Mouse (Mus musculus): ENCODE measurements at regions not wholly inside any gene's neighbourhood (a gene's known extent, or its start where the extent isn't known, plus 50 kb on each side); places are given as distances from the start of the nearest gene placed in this dataset.

DNA sequence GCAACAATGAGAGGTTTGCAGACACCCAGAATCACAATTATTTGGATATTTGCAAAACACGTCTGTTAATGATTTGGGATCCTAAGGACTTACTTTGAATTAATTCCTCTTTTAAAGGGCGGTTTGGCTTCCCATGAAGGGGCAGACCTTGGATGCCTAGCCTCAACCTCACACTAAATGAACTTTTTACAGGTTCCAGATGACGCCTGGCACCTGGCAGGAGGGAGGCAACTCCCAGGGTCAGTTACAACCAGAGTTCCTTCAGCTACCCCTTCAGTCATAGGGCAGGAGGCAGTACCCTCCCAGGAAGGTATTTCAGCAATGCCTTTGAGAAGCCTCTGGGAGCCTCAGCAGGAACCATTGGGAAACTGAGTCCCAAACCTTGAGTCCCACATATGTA lies 57.9 kb upstream of the Stx18 start:
- no peak for DNase-seq

DNA sequence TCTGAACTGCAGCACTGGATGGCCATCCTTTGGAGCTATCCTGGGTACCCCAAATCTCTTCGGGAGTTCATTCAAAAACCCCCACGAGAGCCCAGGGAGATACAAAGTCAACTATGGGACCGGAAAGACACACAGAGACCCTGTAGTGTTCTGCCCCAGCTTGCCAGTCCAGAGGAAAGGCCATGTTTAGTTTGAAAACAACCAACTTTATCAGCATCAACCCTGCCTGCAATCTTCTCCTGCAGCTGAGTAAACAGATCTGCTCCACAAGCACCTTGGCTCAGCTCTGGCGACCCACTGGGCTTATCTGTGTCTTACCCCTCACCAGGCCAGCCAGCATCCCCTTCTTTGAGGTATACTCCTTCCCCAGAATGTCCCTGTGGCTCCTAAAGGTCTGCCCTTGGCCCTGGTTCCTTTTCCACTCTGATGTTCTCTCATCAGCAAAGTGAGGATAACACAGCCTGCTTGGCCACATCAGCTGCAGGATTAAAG lies 61.6 kb upstream of the Stx18 start:
- DNase-seq: no peak

DNA sequence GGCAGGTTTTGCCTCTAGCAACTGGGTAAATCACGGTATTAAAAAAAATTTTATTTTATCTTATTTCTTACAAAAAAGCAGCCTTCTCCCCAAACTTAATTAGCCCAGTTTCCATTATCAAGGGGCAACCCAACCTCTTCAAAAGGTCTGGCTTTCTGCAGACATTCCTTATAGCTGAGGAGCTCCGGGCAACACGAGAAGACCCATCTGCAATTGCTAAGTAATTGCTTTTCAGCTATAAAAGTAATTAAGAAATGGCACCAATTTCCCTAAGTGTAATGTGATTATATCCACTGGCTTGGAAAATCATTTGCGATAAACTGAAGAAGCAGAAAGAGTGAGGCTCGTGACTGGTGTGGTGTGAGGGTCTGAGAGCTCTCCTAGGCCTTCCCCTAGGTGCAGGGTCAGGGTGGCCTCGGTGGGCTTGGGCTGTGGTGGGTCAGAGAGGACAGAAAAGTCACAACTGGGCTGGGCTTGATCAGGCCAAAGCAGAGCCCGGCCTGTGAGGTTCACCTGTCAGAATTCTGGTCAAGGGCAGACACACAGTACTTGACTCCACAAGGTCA lies 65.5 kb upstream of the Stx18 start:
- DNase-seq: no peak

DNA sequence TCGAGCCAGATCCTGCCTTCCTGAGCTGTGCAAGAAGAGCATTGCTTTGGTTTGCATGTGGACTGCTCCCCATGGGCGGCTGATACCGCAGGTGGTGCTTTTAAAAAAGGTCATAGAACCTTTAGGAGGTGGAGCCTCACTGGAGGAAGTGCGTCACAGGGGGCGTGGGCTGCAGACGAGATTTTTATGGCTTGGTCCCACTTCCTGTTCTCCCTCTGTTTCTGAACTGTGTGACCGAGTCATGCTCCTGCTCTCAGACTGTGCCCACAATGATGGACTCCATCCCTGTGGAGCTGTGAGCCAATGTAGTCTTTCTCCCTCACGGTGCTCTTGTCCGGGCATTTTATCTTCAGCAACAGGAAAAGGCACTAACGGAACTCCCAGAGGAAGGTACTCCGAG lies 66.8 kb upstream of the Stx18 start:
- DNase-seq: no peak

DNA sequence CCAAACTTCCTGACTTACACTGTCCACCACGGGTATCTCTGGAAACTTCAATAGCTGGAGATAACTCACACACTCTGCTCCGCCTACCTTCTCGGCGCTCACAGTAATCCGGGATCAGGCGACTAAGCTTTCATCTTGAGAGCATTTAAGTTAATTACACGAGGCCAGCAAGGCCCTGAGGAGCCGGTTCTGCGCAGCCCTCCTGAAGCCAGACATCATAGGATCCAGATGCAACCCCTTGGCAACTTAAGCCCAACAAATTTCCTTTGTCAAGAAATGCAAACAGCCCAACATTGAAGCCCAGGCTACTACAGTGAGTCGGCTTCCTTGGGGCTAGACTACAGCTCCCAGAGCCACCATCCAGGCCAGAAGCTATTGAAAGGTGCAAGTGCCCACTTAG lies 69.9 kb upstream of the Stx18 start:
- DNase-seq: no peak

DNA sequence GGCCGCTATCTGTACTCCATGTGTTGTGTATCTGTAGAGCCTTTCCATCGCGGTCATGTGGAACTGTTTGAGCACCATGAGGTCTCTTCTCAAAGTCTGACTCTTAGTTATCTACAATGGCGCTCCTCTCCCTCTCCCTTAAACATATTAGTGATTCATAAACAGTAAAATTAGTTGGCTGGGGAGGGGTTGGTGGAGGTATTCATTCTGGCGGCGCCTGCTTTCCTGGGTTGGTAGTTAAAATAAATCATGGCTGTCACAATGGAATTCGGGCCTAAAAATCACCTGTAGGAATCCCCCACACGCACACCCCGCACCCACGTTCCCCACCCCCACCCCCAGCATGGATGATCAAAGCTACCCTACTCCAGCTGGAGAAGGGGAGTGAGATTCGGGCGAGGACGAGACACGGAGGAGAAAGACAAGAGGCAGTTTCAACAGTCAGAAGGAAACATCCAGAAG lies 70.6 kb upstream of the Stx18 start:
- DNase-seq: no peak

DNA sequence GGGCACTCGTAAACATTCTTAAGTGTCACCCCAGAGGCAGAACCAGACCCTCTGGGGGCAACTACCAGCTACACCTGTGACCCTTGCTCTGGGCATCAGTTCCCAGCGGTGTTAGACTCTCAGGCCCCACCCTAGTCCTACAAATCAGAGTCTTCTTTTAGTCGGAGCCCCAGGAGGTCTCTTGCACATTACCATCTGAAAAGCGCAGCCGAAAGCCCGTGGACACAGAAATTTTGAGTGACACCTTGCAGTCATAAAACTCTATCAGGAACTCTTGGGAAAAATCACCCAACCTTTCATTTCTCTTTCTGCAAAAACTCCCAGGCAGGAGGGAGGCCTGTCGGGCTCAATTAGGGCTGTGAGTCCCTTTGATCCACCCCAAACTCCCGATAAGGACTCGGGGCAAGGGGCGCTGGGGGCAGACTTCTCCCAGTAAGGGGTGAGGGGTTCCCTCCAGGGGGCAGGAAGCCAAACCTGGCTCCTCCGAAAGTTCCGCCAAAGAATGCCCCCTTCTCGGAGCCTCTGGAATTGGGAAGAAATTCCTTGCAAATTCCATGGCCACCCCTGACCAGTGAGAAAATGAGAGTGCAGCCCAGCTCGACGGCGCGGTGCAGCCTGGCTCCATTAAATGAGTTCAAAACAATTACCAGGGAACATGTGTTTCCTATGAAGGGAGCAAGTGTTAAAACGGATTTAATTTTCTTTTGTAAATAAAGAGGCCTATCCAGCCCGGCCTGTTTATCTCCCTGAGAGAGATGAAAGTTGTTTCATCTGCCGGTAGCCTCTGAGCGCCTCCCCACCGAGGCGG lies 71.2 kb upstream of the Stx18 start:
- DNase-seq: peak in 1 of 2 experiments; percentile 8

DNA sequence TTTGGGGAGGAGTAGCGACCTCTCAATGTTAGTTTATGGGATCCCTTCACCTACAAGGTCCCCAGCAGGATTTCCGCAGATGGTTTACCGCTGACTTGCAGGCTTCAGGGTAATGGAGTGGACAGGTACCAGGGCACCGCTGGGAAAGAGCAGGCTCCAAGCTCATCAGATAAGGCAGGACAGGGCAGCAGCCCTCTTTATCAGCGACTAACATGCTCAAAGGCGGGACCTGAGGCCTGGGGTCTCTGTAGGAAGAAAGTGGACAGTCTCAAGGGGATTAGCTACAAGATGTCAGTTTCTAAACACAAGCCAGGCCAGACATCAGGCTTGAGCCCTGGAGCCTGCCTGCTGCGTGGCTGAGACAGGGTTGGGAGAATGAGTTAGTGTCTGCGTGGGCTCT lies 74.9 kb upstream of the Stx18 start:
- no peak for DNase-seq

DNA sequence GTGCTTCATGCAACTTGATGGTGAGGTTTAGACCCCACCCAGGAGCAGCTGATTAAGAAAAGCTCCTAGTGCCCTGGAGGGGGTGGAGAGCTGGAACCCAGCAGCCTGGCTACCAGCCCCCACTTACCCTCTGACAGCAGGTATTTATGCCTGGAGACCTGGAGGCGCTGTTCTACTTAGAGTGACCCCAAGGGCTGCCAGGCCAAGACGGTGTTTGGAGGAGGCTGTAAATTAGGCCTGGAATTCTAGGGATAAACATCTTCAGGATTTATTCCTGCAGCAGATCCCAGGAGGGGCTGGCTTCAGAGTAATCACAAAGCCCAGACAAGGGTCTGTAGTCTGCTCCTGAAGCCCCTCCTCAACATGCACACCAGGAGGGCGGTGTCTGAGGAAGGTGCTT lies 76.0 kb upstream of the Stx18 start:
- no peak for DNase-seq

DNA sequence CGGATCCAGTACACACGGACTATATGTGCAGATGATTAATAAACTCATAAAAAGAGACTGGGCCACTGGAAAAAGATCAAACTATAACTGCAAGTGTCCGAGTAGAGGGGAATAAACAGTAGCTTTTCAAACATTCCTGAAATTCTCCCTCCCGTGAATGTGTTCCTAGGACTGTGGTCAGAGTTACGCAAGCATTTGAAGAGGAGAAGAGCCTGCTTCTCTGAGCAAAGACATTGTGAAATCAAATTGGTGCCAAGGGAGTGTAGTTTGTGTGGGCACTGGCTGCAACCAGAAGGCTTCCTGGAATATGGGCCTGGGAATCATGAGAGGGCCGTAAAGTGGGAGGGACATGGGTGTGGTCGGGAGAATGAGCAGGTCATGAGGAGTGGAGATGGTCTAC lies 78.3 kb upstream of the Stx18 start:
- DNase-seq: peak in 1 of 2 experiments; percentile 28

DNA sequence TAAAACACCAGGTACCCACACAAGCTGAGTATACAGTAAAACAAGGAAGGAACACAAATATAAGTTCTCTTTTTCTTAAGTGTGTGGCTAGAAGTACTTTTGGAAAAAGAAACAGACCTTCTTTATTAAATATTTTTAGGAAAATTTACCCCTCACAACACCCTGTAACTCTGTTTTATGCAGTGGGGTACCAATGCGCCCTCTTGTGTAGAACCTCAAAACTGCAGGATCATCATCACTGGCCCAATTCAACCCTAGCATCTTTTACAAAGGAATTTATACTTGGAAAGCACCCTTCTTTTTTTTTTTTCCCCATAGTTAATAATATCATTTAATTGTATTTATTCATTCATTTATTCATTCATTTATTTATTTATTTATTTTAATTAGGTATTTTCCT lies 86.4 kb upstream of the Stx18 start:
- peak; percentile 6 to 53 for DNase-seq

DNA sequence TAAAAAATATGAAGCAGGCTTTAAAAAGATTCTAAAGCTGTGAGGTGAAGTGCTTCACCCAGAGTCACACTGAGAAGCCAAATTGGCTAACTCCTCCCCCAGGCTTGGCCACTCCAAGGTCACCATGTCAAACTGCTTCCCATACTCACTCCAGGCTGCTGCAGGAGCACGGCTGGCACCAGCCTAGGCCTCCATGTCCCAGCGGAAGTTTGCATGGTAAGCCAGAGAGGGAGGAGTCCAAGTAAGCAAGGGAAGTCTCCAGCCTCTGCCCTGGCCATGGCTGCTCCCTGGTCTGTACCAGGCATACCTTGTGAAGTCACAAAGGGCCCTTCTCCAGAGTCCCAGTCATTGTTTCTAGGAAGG lies 105.8 kb upstream of the Stx18 start:
- DNase-seq: no peak

DNA sequence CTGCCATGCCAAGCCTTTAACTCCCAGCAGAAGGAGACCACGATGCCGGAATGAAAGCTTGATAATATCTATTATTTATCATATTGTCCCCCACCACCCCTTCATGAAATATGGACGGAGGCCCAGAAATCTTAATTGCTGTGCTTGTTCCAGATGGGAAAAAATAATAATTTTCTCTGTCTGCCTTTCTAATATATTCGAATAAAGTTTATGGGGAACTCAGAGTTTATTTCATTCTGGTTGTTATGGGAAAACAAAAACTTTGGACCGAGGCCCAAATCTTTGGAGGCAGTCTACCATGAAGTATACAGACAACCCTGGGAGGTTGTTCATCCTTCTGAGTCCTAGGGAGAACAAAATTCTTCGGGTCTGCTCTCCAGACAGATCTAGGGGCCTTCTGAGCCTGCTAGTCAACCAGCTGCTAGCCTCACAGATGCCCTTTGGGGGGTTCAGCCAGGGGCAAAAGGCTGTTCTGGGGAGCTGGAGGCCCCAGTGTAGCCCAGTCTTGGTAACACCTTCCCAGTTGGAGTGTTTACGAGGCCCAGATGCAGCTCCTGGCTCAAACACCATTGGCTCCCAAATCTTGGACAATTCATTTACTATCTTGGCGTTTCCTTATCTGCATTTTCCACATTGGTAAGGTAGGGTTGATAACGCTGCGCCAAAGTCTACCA lies 106.3 kb upstream of the Stx18 start:
- peak in 1 of 2 experiments; percentile 2 for DNase-seq

DNA sequence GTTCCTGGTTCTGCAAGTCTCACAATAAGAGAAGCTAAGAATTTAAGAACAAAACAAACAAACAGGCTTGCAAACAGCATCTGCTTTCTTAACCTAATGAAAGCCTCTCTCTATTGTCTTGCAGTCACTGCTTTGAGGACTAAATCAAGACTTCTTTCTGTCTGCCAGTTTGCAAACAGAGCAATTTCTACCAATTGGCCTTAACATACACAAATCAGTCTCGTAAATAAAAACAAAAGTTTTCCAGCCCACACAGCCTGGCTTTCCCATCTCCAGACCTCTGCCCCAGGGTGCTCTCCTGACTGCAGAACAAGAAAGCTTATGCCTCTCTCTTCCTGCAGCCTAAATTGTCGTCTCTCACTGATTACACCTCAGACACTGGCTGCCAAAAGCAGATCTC lies 96.1 kb upstream of the Msx1 start:
- DNase-seq: no peak

DNA sequence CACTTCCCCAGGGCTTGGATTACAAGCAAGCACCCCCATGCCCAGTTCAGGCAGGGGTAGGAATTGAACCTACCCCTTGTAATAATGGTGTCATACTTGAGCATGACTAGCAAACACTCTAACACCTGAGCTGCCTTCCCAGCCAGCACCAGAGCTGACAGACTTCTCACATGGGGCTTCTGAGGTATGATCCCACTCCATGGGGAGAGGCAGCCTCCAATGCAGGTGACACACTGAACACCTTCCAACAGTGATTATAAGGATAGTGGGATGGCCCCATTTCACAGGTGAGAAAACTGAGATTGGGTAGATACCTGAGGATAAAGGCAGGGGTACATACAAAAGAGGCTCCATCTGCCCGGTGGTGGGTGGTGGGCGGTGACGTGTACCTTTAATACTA lies 94.7 kb upstream of the Msx1 start:
- no peak for DNase-seq

DNA sequence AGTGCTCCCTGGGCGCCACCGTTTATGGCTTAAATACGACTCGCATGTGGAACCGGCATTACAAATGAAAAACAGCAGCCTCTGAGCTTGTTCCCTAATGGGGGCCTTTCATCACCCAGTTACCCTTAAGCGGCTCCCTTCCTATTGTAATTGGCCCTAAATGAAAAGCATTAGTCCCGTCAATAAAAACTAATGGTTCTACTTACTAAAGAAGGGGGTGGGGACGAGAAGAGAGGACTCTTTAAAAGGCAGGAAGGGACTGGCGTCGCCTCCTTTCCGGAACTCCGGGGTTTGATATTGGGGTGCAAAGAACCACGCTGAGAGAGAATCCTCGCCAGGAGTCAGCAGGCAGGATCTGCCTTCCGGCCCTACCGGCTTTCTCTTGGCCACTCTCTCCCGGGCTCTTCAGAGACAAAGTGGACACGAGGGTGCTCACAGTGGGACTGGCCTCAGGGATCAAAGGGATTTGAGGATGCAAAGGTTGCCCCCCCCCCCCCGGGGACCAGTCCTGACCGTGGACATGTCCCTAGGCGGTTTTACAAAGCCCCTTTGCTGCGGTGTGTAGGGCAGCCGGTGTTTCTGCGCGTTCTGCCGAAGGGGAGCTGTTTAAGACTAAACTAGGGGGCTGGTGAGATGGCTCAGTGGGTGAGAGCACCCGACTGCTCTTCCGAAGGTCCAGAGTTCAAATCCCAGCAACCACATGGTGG lies 93.8 kb upstream of the Msx1 start:
- DNase-seq: no peak

DNA sequence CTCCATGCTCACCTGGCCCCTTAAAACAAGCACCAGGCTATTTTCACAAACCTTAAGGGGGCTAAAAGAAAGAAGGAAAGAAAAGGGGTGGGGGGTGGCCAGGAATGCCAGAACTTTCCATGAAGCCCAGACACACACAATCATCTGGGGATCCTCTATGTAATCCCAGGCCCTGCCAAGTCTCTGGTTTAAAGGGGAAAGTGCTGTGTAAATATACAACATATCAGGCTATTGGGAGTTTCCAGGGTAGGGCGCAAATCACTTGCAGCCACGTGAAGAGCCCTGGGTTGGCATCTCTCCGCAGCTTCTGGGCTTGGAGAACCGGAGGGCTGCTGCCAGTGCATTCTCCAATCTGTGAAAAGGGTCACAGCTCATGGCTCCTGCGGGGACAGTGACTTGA lies 92.8 kb upstream of the Msx1 start:
- no peak for DNase-seq

DNA sequence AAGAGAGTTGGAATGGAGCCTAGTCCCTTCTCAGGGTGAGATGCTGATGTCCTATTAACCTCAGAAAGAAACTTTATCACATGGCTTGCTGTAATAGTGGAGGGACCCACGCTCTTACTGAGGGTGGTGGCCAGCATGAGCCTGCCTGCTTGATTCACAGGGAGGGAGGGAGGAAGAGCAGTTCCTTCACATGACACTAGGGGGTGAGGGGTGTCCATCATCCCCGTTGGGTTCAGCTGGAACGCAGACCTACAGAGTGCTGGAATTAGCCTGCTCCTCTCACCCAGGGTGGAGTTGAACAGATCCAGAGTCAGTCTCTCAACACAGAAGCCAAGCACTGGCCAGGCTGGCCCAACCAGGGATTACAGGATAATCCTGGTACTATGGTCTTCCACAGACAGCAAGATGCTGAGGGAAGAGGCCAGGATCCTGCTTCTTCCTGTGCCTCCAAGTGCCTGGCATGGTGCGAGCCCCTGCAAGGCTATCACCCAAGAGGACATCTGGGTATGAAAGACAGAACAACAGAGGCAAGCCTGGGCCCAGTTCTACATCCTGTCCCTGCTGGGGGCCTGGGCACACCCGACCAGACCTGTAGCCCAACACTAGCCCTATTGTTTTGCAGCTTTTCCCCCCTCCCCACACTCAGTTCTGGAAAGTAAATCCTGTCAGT lies 80.4 kb upstream of the Msx1 start:
- peak in 1 of 2 experiments; percentile 18 for DNase-seq

DNA sequence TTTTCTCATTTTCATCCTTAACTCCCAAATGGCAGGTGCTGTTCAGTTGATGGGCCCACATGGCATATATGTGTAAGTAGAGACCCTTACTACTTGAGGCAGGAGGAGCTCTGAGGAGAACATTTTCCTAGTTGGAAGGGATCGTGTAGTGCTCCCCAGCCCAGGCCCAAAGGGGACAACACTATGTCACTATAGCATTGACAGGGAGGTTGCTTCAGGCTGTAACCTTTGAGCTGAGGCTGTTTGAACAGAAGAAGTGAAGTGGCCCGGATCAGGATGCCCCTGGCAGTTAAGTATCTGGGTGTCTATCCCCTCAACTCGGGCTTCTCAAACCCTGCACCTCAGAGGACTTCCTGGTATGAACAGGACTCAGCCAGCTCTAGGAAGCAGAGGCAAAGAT lies 79.5 kb upstream of the Msx1 start:
- DNase-seq: no peak

DNA sequence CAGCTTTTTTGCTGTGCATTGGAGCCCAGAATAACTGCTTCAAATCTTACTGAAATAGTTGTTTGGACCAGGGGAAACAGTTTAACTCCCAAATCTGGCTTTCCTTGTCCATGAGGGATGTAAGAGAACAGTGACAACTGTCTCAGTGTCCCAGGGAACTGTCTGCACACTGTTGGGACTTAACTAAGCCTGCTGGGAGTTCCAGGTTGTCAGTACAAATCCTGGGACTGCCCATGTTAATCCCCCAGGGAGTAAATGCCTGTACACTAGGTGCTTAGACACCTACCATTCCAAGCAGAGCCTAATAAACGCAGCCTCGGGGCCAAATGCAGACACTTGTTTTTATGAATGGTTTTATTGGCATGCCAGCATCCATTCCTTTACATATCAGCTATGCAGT lies 78.4 kb upstream of the Msx1 start:
- DNase-seq: no peak

DNA sequence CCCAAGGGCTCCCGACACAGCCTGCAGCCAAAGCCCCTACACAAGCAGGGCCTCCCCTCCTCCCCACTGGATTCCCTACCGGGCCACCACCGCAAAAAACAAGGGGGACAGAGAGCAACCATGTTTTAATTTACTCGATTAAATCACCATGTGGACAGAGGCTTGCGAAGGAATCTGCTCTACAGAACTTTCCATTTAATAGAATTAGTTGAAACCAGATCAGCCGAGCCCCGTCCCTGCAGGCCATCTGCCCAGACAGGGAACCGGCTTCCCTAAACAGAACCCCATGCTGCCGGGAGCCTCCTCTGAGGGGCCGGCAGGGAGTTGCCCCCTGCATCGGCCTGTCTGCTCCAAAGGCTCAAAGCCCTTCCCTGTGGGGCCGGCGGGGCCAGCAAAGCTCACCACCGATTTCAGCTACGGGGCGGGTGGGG lies 77.5 kb upstream of the Msx1 start:
- no peak for DNase-seq

DNA sequence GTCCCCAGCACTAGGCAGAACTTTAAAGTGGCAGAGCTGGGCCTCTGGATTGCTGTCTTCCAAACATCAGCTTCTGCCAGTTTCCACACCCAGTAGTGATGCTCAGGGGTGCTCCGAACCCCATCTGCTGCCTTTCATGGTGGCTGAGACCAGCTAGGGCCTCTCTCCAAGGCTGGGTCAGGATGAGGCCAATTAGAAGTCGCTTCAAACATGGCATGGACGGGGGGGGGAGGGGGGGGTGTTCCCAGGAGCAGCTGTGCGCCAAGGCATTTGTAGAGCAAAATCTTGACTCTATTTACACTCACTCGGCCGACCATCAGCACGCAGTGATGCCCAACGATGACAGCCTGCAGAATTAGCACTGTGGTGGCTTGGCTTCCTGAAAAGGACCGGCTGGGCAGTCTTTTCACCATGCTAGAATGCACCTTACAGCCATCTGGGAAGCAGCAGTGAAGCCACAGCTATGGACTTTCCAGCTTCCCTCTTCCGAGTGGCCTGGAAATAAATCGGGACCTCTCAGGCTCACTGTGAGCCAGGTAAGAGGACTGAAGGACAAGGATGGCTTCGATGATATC lies 73.7 kb upstream of the Msx1 start:
- DNase-seq: no peak
